Mouse (Mus musculus): Measurements from ENCODE around the gene Id2.

GRCm38 (mm10) chr12:25099313-25099562 lies 2.3 kb upstream of the Id2 start:
- TF ChIP-seq EP300 (IDR thresholded peaks at IDR 0.05; ENCODE audit: low read depth) (no peak), CTCF (IDR thresholded peaks at IDR 0.05; ENCODE audit: low read depth) (no peak)
